Mouse (Mus musculus) retina, postnatal 7 days (tissue): ENCODE results near the gene Scrg1.
"Not testable (repeated sequence)": the region's sequence is repeated elsewhere in the genome, so short reads cannot be mapped to it uniquely, and the experiment has no call there.

Source experiments
- DNase-seq: peaks from one replicate; pipeline ENCODE4 v3.0.0-alpha.2; 2012; ENCODE audit warnings: low read depth, low spot score

Gene Scrg1

GRCm38 (mm10) chr8:57508657-57509056 lies 52.9 kb downstream of the Scrg1 start:
- no peak for DNase-seq

DNA sequence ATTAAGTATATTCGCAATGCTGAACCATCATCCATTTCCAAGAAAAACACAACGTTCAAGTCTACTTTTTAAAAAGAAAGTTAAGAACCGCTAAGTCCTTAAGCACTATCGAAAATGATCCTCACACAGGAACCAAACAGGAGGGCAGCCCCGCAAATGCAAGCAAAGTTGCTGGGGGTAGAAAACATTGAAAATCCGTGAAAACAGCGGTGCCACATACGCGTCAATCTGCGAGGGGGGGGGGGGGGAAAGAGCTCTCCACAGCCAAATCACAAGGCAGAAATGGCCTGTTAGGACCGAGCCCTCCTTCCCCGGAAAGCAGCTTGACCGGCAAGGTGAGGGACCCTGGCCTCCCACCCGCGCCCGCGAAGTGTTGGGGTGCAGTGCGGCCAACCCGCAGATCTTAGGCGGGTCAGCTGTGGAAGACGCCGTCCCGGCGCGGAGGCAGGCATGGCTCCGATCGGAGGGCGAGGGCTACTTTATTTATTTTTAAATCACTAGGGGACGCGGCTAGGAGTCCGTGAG lies 55.1 kb downstream of the Scrg1 start:
- no peak for DNase-seq

DNA sequence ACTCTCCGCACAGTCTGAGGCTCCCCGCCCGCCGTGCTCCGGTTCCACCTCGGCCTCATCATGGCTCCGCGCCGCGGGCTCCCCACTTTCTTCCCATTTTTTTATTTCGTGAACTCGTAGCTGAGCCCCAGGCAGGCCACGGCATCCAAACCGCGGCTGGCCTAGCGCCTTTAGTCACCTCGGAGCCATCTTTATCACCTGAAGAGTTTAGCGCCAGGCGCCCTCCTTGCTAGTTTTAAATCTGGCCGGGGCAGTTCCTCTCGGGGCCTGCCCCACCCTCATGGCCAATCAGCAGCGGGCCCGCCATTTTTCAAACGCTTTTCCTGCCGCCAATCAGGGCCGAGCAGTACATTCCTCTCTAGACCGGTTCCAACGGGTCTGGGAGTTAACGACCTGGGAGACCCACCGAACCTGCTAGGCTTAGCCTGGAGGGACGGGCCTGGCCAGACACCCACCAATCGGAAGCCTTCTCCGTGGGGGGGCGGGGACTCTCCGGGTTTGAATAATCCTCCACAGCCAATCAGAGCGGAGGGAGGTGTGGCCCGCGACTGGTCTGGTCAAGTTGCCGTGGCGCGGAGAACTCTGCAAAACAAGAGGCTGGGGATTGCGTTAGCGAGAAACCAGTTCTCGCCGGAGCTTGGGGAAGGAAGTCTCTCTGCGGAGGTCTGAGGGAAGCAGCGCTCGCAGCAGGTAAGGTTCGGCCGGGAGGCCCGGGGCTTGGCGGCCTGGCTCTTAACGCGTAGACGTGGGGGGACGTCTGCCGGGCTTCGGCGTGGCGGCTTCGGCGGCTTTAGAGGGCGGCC lies 55.8 kb downstream of the Scrg1 start, which contains the start of gene Hmgb2:
TSS of gene Hmgb2 (plus strand) at position 592 of the 803 bp plus-strand sequence.
- peak; percentile 99 for DNase-seq

DNA sequence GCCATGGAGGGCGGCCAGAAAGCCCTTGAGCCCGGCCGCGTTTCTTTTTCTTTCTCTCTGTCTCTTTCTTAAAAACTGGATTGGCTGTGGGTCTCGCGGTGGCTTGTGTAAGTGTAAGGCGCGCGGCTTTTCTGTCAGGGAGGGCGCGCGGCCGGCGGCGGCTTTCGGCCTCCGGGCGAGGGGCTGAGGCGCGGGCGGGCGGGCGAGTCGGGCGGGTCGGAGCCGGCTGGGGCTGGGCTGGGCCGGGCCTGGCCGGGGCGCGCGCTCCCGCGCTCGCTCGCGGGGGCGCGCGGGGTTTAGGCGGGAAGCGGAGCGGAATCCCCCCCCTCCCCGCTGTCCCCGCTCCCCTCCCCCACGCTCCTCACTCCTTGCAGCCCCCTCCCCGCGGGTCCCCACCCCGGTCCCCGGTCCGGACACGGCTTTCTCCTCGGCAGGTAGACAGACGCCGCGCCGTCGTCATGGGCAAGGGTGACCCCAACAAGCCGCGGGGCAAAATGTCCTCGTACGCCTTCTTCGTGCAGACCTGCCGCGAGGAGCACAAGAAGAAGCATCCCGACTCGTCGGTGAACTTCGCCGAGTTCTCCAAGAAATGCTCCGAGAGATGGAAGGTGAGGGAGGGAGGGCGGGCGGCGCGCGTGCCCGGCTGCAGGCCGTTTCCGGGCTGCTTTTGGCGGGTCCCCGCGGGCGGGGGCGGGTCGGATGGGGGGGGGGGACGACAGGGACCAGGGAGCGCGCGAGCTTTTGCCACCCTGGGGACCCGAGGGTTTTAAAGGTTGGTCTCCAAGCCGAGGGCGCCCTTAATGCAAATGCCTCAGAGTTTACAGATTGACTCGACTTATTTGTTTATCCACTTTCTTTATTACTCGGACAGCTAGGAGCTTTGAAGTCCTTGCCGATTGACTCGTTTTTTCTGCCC lies 56.7 kb downstream of the Scrg1 start:
- DNase-seq: no peak

GRCm38 (mm10) chr8:57513178-57513661 lies 57.5 kb downstream of the Scrg1 start:
- DNase-seq: not testable (repeated sequence)

- not testable (repeated sequence) for DNase-seq
These were observed 61.0 kb downstream of the Scrg1 start for GRCm38 (mm10) chr8:57516685-57517084.

- no peak for DNase-seq
These were observed 62.0 kb downstream of the Scrg1 start for GRCm38 (mm10) chr8:57517723-57518122.

- no peak for DNase-seq
These were observed 64.6 kb downstream of the Scrg1 start for GRCm38 (mm10) chr8:57520186-57520786.
